Mouse (Mus musculus): ENCODE measurements around the gene Gm49387. TPM values are rescaled to one million over a fixed set of nuclear protein-coding genes. Genes with fewer than 3 reads are reported as not detected.
A peak's percentile ranks its signal among the peaks of the same experiment; 100 is the strongest.

Gene Gm49387
- total RNA-seq, 1 experiment from 2014 or later: not detected

- no peak for ATAC-seq (ENCODE audit: extremely low read depth, insufficient number of reproducible peaks, low FRiP score, poor library complexity, severe bottlenecking)
Measured at GRCm38 (mm10) chr14:31663376-31664099, 22.9 kb upstream of the Gm49387 start.

- no peak for ATAC-seq (ENCODE audit: extremely low read depth, insufficient number of reproducible peaks, low FRiP score, poor library complexity, severe bottlenecking)
Measured at GRCm38 (mm10) chr14:31662555-31663211, 22.0 kb upstream of the Gm49387 start.

- ATAC-seq (ENCODE audit: extremely low read depth, insufficient number of reproducible peaks, low FRiP score, poor library complexity, severe bottlenecking): peak; percentile 53
Measured at GRCm38 (mm10) chr14:31661671-31662554, 21.2 kb upstream of the Gm49387 start.

- ATAC-seq (ENCODE audit: extremely low read depth, insufficient number of reproducible peaks, low FRiP score, poor library complexity, severe bottlenecking): no peak
Measured at GRCm38 (mm10) chr14:31660312-31661093, 19.8 kb upstream of the Gm49387 start.

- ATAC-seq (ENCODE audit: extremely low read depth, insufficient number of reproducible peaks, low FRiP score, poor library complexity, severe bottlenecking): no peak
Measured at GRCm38 (mm10) chr14:31659501-31660181, 19.0 kb upstream of the Gm49387 start.

- no peak for ATAC-seq (ENCODE audit: extremely low read depth, insufficient number of reproducible peaks, low FRiP score, poor library complexity, severe bottlenecking)
Measured at GRCm38 (mm10) chr14:31658126-31658680, 17.5 kb upstream of the Gm49387 start.

GRCm38 (mm10) chr14:31656857-31657645 lies 16.4 kb upstream of the Gm49387 start:
- ATAC-seq (ENCODE audit: extremely low read depth, insufficient number of reproducible peaks, low FRiP score, poor library complexity, severe bottlenecking): peak; percentile 77

GRCm38 (mm10) chr14:31656386-31656785 lies 15.7 kb upstream of the Gm49387 start:
- no peak for ATAC-seq (ENCODE audit: extremely low read depth, insufficient number of reproducible peaks, low FRiP score, poor library complexity, severe bottlenecking)

GRCm38 (mm10) chr14:31655406-31655805 lies 14.7 kb upstream of the Gm49387 start:
- no peak for ATAC-seq (ENCODE audit: extremely low read depth, insufficient number of reproducible peaks, low FRiP score, poor library complexity, severe bottlenecking)

- no peak for ATAC-seq (ENCODE audit: extremely low read depth, insufficient number of reproducible peaks, low FRiP score, poor library complexity, severe bottlenecking)
Measured at GRCm38 (mm10) chr14:31654816-31655215, 14.1 kb upstream of the Gm49387 start.

GRCm38 (mm10) chr14:31653101-31653875 lies 12.6 kb upstream of the Gm49387 start:
- no peak for ATAC-seq (ENCODE audit: extremely low read depth, insufficient number of reproducible peaks, low FRiP score, poor library complexity, severe bottlenecking)

- no peak for ATAC-seq (ENCODE audit: extremely low read depth, insufficient number of reproducible peaks, low FRiP score, poor library complexity, severe bottlenecking)
Measured at GRCm38 (mm10) chr14:31652624-31653023, 11.9 kb upstream of the Gm49387 start.

GRCm38 (mm10) chr14:31652106-31652505 lies 11.4 kb upstream of the Gm49387 start:
- ATAC-seq (ENCODE audit: extremely low read depth, insufficient number of reproducible peaks, low FRiP score, poor library complexity, severe bottlenecking): no peak

- ATAC-seq (ENCODE audit: extremely low read depth, insufficient number of reproducible peaks, low FRiP score, poor library complexity, severe bottlenecking): no peak
Measured at GRCm38 (mm10) chr14:31651206-31651605, 10.5 kb upstream of the Gm49387 start.

- no peak for ATAC-seq (ENCODE audit: extremely low read depth, insufficient number of reproducible peaks, low FRiP score, poor library complexity, severe bottlenecking)
Measured at GRCm38 (mm10) chr14:31650347-31650746, 9.7 kb upstream of the Gm49387 start.

GRCm38 (mm10) chr14:31647991-31648390 lies 7.3 kb upstream of the Gm49387 start:
- no peak for ATAC-seq (ENCODE audit: extremely low read depth, insufficient number of reproducible peaks, low FRiP score, poor library complexity, severe bottlenecking)

GRCm38 (mm10) chr14:31645920-31646319 lies 5.2 kb upstream of the Gm49387 start:
- no peak for ATAC-seq (ENCODE audit: extremely low read depth, insufficient number of reproducible peaks, low FRiP score, poor library complexity, severe bottlenecking)
